Mouse (Mus musculus): ENCODE results near the gene Sit1.

The Sit1 gene

DNA sequence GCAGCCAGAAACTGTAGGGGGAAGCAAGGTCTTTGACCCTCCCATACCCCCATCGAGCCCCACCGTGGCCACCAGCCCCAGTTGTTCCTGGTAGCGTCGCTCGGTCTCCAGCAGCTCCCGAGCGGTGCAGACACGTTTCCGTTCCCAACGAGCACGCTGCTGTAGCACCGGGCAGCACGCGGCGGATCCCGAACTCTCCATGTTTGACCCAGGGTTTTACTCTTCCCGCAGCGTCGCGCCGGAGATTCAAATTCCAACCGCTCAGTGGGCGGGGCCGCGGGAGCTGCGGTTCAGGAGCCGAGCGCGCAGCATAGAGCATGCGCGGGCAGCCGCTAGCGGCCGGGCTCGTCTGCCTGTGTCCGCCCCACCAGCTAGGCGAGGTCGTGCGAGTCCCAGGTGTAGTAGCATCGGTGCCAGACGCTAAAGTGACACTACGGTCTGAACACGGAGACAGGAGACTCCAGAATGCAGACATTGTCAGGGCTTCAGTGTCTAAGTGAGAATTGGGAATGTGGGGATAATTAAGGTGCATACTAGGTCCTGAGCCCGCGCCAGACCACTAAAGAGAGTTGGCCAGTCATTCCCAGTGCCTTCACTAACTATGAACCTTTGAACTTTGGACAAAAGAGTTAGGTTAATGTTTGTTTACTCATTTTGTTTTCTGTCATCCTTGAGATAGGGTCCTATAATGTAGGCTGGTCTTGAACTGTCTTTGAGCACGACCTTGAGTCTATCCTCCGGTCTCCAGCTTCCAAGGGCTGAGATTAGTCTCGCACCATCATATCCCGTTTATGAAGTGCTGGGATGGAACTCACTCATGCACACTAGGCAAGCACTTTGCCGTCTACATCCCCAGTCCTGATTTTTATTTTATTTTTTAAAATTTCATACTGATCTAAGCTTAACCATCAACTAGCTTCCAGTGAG lies 16.1 kb upstream of the Sit1 start, which contains the start of gene Arhgef39:
Arhgef39 (minus strand) TSS at position 289 of the 927 bp plus-strand sequence.
- DNase-seq, result peak; percentile 56 to 63

DNA sequence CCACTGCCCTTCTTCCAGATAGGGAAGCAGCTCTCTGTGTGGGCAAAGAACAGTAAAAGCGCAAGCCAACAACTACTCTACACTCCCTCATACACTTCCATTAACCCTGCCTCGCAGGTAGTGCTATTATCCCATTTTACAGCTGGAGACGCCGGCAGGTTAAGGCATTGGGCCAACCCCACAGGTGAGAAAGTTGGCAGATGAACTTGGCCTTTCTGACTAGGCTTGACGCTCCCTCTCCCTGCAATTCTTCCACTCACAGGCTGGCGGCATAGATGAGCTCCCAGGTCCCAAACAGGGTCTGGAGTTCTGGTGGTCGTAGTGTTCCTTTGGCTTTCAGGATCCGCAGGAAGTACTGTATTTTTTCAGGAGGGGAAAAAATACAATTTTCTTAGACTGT lies 15.4 kb upstream of the Sit1 start:
- no peak for DNase-seq

DNA sequence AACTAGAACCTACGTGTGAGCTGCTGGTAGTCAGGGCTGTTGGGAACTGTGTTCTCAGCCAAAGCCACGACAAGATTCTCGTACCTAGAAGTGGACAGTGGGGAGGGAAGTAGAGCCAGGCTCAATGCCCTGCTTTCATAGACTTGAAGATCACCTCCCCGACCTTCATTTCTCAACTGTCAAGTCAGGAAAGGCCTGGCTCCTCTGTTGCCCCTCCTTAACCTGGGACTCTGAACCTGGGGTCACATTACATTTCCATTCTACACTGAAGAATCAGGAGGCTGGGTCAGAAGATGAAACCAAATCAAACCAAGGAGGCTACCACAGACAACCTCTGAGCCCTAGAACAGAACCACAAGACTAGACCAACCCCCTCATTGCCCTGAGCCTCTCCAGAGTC lies 14.4 kb upstream of the Sit1 start:
- no peak for DNase-seq

DNA sequence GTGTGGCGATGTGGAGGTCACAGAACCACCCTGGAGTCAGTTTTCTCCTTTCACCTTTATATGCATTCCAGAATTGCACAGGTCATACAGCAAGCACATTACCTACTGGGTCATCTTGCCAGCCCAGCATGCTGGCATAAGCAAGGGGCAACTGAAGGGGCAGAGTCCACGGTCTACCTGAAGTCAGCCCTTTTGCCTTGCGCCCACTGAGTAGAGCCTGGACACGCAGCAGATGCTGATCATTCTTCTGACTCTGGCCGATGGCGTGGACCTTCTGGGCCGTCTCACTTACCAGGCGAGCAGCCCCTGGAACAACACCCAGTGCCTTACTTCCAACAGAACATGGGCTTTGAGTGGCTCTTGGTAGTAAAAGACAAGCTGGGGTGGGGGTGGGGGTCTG lies 13.9 kb upstream of the Sit1 start:
- DNase-seq, result no peak

DNA sequence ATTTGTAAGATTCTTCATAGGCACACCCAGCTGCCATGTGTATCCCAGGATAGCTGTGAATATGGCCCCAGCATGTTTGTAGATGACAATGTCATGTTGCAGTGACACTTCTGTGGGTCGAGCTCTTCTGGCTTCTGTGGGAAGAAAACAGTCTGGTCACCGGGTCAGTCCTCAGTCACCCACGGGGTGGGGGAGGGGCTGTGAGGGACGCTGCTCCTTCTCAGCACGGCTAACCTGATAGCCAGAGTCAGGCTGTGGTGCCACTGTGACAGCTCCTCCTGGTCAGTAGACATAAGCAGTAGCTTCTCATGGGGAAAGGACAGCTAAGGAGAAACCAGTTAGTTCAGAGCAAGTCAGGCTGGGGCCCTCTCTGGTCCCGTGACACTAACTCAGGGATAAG lies 13.1 kb upstream of the Sit1 start:
- DNase-seq, result no peak

DNA sequence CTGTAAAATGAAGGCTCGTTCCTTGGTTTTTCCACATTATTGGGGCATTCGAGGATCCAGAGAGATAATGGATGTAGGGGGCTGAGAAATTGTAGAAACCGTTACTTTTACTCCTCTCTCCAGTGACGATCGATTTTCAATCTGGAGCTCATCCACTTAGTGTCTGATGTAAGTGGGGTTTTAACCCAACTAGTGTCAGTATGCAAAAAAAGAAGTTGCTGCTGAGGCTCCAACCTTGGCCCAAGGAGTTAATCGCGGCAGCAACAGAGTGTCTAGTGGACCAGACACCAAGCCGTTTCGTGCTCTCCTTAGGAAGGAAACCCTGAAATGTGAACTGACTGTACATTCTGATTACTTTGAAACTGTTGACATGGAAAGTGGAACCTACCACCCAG lies 10.3 kb upstream of the Sit1 start:
- DNase-seq, result peak in 1 of 2 experiments; percentile 21

DNA sequence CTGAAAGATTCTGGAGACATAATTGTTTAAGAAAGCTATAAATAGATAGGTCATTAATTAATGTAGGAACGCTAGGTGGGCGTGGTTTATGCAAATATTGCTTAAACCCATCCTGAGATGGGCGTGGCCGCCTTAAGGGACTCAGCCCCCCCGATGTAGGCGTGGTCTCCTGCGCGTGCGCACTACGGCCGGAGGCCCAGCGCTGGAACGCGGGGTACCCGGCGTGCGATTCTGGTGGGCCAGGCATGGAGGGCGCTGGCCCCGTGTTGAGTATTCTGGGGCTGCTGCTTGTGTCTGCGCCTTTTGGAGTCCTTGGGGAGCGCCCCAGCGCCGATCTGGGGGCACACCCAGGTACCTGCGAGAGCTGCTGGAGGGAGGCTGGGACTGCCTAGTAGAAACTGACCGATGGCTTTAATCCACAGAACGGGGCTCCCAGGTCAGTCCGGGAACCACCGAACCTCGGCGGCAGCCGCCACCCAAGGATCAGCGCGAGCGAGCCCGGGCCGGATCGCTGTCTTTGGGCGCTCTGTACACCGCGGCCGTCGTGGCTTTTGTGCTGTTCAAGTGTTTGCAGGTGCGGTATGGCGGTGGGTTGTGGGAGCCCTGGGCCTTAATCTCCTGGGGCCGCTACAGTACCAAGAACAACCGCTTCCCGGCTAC lies 9.8 kb upstream of the Sit1 start:
- DNase-seq, result peak; percentile 99

DNA sequence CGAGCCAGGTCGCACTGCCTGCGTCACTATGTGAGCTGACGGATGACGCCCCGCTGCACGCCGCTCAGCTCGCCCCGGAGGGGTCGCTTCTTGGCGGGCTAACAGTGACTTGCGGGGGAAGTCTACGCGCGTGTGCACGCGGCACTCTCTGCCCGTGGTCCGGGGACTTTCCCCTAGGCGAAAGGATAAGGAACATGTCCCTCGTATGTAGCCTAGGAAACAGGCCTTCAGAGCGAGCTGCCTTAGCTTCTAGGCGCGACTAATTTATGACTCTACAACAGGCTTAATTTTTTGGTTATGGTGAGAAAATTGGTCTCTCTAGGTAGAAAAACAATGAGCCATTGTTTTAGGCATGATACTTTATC lies 9.3 kb upstream of the Sit1 start, which contains the start of gene Ccdc107:
Ccdc107 (plus strand) TSS at position 80 of the 365 bp plus-strand sequence.
- peak; percentile 92 to 93 for DNase-seq

DNA sequence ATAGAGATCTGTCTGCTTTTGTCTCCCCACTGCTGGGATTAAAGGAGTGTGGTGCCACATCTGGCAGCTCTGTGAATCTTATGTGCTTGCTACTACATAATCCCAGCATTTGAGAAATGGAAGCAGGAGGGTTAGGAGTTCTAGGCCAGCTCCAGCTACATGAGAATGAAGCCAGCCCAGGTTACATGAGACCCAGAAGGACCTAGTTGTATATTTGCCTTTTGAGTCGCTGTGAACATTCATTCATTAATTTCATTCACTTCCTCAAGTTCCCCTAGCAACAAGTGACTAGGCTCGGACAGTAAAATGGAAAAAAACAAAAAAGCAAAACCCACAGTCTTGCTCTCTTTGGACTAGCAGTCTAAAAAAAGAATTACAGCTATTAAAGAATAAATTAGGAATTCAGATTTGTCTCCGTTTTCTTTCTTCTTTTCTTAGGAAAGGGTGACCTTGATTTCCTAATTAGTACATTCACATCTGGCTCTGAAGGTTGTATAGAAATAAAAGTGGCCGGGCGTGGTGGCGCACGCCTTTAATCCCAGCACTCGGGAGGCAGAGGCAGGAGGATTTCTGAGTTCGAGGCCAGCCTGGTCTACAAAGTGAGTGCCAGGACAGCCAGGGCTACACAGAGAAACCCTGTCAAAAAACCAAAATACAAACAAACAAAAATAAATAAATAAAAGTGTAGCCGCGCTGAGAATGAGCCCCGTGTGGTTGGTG lies 8.7 kb upstream of the Sit1 start:
- DNase-seq, result peak; percentile 53 to 57

DNA sequence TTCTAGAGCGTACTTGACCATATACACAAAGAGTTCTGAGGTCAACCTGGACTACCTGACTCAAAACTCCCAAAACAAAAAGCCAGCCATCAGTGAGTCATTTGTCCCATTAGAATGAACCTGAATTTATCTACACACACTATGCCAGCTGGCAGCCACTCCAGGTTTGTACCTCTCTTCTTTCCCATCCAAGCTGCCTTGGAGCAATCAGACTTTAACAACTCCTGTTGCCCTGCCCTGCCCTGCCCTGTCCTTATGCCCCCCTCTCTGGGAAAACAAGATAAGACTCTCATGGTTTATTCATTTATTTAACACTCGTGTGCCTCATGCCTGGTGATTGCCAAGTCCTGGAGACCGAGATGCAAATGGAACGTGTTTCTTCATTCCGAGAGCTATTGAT lies 7.3 kb upstream of the Sit1 start:
- no peak for DNase-seq

DNA sequence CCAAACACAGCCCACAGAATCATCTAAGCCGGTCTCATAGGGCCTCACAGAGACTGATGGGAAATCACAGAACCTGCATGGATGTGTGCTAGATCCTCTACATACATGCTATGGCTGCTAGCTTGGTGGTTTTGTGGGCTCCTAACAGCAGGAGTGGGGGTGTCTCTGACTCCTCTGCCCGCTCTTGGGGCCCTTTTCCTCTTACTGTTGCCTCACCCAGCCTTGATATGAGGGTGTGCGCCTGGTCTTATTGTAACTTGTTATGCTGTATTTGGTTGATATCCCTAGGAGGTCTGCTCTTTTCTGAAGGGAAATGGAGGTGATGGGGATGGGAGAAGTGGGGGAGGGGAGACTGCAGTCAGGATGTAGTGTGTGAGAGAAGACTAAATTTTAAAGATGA lies 6.1 kb upstream of the Sit1 start:
- DNase-seq, result no peak

DNA sequence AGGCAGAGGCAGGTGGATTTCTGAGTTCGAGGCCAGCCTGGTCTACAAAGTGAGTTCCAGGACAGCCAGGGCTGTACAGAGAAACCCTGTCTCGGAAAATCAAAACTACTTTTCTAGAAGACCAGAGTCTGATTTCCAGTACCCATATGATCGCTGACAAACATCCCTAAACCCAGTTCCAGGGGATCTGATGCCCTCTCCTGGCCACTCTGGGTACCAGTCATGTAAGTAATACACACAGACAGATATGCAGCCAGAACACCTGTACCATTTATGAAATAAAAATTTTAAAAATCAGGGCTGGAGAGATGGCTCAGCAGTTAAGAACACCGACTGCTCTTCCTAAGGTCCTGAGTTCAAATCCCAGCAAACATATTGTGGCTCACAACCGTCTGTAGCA lies 2.1 kb upstream of the Sit1 start:
- DNase-seq, result peak in 1 of 2 experiments; percentile 32

DNA sequence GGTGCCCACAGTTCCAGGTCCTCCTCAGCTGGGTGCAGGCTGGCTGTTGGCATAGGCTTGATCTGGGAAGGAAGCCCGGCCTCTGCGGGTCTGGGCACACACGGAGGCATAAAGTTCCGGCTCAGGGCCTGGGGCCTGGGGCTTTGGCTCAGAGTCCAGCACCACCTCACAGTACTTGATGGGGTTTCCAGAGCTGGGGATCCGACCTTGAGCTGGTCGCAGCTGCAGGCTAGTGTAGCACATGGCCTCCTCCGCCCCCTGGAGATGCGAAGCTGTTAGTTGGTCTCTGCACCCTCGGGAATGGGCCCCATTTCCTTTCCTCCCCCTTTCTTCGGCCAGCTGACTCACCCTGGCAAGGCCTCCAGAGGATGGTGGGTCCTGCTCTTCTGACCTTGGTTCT lies 943 bp downstream of the Sit1 start:
- peak in 1 of 2 experiments; percentile 22 for DNase-seq

DNA sequence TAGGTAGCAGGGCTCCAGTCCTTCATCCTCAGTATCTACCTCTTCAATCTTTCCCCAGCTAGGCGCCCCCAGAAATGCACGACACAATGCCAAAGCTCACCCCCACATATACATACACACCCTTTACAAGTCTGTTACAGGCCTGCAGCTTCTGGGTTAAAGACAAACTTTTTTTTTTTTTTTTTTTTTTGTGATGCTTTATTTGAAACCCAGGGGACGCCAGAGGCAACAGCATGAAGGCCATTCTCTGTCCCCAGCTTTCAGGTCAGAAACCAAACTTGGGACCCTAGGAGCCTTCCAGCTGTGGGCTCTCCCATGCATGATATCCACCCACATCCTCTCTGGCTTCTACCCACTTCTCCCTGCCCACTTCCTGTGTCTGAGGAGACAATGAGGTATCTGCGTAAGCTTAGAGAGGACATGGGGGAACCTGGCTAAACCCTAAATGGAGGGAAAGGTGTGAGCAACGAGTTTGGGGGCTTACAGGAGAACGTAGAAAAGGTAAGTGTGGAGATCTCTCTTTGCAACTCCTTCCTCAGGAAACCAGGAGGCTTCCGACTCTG lies 1.6 kb downstream of the Sit1 start:
- peak; percentile 55 to 61 for DNase-seq

DNA sequence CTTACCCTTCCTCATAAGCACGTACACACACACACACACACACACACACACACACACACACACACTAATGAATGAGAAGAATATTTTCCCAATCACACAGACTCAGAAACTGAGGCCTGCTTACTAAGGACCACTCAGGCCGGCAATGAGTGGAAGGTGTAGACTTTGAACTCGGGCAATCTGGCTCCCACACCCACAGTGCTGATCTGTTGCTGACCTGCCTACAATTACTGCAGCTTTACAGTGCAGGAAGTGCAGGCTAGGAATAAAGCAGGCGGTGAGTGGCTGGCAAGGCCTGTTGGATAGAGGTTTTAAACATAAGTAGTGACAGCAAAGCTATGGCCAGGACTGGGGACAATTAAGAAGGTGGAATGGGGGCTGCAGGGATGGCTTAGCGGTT lies 2.5 kb downstream of the Sit1 start:
- no peak for DNase-seq

DNA sequence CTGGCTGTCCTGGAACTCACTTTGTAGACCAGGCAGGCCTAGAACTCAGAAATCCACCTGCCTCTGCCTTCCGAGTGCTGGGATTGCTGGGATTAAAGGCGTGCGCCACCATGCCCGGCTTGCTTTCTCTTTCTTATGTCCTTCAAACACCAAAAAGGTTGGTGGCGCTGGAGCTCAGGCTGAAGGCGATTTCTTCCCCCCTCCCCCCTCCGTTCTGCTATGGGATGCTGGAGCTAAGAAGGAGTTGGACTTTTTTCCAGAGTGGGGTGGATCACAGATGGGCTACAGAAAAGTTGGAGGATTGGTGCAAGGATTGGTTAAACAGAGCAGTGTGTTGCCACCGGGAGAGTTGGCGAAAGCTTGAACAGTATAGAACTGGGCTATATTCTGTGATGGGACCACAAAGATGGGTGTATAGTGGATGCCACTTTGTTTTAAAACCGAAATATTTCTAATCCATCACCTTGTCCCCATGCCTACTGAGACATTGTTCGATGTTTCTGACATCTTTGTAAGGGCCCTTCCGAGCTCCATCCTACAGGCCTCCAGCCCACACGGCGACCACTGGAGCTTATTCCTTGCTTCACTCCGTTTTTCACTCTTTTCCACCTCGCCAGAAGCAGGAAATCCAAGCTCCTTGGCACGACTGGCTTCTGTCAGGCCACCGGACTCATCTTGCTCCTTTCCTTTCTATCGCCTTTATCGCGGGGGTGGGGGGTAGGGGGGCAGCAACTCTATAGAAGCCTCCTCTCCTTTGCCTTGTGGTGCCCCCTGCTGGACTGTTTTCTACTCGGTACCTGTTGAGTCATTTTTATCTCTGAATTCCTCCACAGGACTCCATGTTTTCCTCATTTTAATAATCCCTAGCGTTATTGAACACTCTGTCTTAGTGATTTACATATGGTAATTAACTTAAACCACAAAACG lies 4.4 kb downstream of the Sit1 start:
- peak; percentile 86 to 88 for DNase-seq

DNA sequence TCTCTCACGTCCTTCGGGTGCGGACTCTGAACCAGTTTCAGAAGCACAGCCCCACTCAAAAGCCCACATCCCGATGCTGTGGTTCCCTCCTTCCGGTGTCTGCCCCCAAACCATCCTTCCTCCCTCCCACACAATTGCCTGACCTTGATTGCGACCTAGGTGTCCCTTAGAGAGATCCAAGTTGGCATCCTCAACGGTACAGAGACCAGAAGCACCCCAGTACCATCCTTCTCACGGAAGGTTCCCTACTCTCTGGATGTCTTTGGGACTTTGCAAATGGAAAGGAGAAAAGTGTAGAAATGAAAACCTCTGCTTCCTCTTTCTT lies 5.0 kb downstream of the Sit1 start:
- DNase-seq, result no peak

DNA sequence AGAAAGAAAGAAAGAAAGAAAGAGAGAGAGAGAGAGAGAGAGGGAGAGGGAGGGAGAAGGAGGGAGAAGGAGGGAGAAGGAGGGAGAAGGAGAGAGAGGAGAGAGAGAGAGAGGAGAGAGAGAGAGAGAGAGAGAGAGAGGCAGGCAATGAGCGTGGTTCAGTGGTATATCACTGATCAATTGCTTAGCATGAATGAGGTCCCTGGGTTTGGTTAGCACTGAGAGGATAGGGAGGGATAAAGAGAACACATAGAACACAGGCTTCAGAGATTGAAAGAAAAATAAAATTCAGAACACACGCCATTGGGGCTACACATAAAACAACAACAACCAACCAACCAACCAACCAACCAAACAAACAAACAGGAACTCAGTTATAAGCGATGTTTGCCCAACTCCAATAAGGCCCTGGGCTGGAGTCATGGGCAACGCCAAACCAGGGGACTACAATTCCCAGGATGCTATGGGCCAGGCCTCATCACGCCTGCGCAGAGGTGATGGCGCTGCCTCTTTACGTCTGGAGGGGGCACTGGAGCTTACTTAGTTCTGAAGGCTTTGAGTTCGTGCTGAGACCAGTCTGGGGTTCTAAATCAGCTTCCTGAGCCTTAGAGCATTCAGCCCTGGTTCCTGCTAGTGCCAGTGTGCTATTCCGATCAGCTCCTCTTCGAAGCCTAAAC lies 5.5 kb downstream of the Sit1 start:
- peak; percentile 88 to 91 for DNase-seq

DNA sequence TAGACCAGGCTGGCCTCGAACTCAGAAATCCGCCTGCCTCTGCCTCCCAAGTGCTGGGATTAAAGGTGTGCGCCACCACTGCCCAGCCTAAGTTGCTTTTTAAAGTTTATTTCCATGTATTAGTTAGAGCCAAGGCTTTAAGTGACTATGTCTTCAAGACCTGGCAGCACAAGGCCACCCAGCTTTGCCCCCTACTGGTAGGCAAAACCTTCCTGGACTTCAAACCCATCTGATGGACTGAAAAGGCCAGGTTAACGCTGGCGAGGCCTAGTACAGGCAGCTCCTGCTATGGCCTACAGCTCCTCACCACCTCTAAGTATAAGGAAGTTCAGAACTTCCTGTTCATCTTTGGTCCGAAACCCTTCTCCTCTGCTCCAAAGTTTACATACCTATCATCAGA lies 6.9 kb downstream of the Sit1 start:
- peak; percentile 53 to 60 for DNase-seq

DNA sequence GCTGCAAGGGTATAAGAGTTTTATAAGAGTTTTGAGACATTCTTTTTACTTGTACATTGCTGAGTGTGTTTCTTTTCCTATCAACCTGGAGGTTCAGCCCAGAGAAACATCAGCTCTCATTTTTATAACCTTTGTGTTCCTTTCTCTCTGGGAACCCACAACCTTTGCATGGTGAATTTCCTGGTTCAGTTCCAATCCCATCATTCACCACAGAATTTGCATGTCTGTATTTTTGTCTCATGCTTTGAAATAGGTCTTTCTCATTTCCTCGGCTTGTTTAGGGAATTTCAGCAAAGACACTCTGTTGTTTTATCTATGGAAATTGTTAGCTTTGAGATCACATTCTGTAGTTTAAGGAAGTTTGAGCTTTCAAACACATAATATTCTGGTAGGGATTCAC lies 9.9 kb downstream of the Sit1 start:
- peak; percentile 38 to 39 for DNase-seq

DNA sequence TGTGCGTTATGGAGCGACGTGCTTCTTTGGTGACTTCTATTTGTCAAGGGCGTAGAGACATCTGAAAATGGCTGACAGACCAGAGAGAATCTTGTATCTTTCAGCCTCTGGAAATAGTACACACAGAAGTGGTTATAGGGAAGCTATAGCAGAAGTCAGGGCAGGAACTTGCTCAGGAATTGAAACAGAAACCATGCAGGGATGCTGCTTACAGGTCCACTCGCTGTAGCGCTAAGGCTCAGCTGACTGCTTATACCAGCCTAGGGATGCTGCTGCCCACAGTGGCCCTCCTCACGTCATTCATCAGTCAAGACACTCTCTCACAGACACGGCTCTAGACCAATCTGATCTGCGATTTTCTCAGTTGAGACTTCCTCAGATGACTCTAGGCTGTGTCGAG lies 13.2 kb downstream of the Sit1 start:
- DNase-seq, result peak in 1 of 2 experiments; percentile 37

DNA sequence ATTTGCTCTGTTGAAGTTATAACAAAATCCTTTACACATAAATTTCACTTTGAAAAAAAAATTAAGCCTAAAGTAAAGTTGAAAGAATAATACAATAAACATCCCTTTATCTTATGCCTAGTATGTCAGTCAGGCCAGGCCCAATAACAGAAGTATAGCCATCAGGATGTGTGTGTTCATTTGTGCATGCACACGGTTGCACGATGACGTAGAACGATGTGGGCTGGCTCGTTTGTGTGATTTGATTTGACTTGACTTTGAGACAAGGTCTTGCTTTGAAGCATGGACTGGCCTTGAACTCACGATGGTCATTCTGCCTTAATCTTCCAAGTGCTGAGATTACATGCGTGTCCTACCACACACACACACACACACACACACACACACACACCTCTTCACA lies 16.7 kb downstream of the Sit1 start:
- DNase-seq, result peak; percentile 49 to 52
